Mouse (Mus musculus) cerebellum, adult 9-11 months (tissue): Measurements from ENCODE around the gene Calhm1.
"Not testable (repeated sequence)": the region's sequence is repeated elsewhere in the genome, so short reads cannot be mapped to it uniquely, and the experiment has no call there.

Experiments used
- DNase-seq: peaks from one replicate; pipeline ENCODE4 v3.0.0; 2022

The Calhm1 gene

DNA sequence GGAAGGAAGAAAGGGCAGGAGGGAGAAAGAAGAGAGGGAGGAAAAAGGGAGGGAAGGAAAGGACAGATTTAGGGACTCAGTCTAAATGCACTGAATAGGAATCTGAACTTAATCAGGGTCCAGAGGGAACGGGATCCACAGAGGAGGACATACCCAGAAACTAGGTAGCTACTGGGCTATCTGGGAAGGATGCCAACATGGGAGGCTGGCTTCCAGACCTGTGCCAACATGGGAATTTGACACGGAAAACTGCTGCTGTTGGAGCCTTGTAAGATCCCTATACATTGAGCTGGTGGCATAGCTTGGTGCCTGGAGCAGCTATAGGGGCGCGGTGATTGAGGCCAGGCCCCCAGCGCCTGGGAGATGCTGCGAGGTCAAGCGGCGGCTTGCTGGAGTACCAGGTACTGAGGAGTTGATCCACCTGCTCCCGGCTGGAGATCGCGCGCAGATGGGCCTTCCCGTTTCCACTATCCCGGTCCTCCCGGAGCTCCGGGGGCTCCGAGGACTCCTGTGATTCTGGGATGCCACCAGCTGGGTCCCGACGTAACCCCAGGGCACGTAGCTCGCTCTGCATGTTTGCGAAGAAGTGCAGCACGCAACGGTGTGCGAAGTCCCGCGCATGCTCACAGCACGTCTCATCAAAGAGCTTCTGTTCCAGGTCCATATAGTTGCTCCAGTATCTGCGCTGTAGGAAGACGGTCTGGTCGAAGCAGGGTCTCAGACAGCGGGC, 7.4 kb upstream of the Calhm1 start:
- DNase-seq: peak; percentile 57

DNA sequence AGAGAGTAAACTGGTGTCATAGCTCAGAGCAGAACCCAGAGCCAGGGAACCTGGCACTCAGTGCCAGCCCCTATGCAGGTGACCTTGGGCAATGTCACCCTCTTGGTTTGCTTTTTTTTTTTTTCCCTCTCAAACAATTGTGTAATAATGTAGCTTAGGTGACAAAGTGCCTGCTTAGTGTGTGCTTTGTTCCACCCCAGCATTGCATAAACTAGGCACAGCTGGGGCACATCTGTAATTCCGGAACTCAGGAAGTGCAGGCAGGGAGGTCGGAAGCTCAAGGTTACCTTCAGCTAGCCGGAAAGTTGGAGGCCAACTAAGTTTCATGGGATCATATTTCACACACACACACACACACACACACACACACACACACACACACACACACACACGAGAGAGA, 5.8 kb upstream of the Calhm1 start:
- DNase-seq: no peak

DNA sequence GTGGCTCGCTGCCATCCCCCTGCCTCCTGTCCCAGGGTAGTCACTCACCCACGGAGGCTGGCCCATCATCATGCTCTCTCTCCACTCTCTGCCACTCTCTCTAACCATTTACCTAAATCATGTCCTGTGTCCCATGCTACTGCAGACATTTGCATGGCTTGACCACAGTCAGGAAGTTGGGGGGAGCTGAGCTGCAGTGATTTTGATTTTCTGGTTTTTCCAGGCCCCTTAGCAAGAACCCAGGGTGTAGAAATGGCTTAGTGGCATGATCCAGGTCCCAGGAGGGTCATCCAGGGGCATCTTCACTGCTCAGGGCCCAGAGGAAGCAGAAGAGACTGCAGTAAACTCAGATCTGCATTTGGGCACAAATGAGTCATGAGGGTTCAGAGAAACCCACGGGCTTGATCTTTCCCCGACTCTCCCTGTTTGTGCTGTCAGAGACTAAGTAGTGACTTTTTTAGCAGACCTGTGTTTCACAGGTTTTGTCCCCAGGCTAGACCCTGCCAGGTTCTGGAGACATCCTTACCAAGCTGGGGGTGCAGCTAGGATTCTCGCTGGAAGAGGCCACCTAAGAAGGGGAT, 4.3 kb upstream of the Calhm1 start:
- DNase-seq: no peak

DNA sequence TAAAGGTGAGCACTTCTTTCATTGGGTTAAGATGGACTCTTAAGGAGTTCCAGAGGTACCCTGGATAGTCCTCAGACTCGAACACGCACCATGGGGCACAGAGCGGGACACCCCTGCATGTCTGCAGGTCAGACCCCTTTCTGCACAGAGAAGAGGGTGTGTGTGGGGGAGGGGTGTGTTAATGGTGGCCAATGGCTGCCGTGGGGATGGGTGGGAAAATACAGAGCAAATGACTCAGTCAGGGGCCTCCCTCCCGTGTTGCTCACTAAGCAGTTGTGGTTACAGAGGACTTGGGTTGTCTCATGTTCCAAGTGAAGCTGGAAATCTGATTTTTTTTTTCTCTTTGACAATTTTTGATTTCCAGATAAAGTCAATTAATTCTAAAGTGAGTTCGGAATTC, 1.6 kb downstream of the Calhm1 start:
- no peak for DNase-seq

DNA sequence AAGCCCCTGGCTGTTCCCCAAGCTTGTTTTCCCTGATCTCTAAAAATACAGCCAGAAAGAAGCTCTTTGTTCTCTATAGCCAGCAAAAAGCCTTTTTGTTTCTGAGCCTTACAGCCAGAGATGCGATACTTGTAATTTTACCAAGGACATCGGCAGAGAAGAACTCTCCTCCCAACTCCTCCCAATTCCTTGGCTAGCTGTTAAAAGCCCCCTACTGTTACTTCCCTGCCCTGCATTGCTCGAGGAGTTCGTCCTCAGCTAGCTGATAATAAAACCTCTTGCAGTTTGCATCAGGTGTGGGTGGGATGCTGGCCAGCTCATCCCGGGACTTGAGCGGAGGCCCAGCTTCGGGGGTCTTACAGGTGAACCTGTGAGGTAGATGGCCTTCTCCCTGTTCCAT, 4.4 kb downstream of the Calhm1 start:
- DNase-seq: not testable (repeated sequence)

DNA sequence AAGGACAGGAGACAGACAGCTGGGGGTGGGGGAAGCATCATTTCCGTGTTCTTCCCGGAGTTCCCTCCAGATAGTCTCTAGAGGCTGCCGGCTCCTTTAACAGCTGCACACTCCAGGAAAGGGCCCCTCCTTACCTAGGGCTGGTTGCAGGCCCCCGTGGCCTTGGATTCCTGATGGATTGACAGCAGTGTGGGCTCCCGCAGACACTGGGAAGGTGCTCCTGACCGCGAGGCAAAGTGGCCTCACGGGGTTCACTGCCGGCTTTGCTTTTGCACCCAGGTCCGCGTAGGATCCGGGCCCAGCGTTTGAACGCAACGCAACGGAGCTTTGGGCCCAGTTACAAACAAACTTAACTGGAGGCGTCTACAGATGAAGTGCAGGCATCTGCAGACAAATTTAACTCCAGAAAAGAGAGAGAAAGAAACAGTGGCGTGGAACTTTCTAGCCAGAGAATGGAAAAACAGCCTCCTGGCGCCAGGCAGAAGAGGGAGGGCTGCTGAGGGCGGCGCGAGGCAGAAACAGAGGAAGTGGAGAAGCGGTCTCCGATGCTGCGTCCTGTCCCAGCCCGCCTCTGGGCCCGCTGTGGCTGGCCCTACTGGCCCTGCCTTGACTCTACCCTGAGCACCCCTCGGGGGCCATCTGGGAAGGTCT, 6.2 kb downstream of the Calhm1 start, which contains the start of gene Calhm2:
TSS of gene Calhm2 (minus strand) at position 524 of the 651 bp plus-strand sequence.
- DNase-seq: no peak

DNA sequence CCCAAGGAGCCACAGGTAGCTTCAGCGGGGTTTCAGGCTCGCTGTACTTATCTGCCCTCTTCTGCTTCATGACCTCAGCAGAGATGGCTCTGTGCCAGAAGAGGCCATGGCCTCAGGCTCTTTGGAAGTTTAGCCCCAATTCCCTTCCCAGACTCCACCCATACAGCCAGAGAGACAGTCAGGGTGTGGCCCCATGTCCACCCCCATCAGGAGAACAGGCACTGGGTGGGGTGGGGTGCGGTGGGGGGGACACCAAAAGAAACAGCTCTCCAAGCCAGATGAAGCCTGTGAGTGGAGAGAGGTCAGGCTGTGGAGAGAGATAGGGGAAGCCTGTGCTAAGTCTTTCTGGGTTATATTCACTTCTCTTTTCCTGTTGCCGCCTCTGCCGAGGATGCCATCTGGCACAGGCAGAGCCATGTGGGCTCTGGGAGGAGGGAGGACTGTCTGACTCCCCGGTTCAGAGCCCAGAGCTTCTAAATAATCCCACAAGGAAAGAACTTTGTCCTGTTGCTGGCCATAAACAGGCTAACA, 6.9 kb downstream of the Calhm1 start:
- peak; percentile 27 for DNase-seq

DNA sequence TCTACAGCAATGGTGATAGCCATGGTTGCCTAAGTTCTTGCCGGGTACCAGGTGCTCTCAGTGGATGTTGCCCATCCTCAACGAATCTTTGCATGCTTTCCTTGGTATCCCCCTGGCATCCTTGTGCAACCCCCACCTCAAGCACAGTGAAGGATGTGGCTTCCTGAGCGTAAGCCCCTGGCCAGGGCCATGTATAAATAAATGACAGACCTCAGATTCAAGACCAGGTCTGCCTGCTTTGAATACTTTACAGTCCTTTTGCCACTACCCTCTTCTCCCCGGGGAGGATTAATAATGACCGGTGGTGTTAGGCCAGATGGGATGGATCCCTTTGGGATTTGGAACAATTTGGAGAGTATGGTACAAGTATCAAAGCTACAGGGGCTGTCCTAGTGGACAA, 7.9 kb downstream of the Calhm1 start:
- no peak for DNase-seq

DNA sequence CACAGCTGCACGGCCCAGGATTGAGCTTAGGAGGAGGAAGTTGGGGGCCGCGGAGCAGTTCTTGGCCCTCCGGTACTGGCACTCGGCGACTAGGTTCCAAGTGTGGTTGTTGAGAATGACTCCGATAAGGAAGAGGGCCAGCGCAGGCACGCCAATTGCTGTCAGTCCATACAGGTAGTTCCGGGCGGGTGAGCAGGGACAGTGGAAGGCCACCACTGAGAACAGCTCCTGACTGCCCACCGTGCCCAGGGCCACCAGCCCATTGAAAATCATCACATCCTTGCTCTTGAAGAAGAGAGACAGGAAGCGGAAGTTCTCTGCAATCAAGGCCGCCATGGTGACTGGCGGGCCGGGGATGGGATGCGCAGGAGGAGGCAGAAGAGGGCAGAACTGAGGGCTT, 8.5 kb downstream of the Calhm1 start:
- no peak for DNase-seq

DNA sequence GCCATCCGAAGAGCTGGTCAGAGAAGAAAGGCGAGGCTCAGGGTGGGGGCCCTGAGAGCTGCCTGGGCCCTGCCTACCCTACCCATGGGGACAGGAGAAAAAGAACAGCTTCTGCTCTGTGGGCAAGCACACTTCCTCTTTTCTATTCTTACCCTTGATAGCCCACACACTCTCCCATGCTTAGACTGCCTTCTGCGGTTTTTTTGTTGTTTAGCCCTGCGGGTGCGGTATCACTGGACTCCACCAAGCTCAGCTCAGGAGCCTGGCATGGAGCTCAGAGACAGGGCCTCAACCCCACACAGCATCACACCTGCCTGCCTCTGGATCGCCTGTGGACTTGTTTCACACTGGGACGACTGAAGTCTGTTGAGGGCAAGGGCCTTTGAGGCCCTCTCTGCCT, 10.9 kb downstream of the Calhm1 start:
- DNase-seq: no peak

DNA sequence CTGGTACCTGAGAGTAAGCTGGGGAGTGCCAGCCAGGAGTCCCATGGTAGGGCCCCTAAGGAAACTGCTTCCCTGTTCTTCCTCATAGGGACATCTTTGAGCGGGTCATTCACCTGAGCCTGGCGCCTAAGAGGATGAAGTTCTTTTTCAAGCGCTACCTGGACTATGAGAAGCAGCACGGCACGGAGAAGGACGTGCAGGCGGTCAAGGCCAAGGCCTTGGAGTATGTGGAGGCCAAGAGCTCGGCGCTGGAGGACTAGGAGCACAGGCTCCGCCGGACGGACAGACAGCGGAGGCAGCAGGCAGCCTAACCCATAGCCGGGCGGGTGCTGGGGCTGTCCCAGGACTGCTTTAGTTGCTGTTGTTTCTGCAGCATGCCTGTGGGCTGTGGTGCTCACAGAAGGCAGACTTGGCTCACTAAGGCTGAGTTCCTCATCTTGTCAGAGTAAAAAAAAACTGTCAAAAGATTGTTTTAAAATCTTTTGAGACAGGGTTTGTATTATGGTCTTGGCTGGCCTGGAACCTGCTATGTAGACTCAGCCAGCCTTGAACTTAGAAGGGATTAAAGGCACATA, 13.4 kb downstream of the Calhm1 start:
- no peak for DNase-seq

DNA sequence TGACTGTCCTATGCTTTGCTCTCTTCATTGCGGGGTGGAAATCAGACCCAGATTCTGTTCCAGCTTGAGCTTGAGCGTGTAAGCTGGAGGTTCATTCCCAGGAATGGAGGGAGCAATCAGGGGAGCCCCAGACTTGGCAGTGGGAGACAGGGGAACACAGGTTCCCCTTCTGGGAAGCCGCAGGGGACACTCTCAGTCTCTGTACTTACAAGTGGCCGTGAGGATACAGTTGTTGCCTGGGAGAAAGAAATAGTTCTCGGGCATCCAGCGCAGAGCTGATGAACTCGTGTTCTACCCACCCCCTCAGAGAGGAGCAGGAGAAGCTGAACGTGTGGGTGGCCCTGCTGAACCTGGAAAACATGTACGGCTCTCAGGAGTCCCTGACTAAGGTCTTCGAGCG, 15.2 kb downstream of the Calhm1 start:
- no peak for DNase-seq

DNA sequence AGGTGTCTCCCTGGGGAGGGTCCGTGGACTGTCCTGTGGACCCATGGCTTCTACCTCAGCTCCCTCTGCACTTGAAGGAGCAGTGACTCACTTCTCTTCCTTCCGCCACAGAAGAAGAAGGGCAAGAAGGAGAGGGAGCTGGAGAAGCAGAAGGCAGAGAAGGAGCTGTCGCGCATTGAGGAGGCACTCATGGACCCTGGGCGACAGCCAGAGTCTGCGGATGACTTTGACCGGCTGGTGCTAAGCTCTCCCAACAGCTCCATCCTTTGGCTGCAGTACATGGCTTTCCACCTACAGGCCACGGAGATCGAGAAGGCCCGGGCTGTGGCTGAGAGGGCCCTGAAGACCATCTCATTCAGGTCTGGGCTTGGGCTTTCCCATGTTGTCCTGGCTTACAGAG, 15.9 kb downstream of the Calhm1 start:
- DNase-seq: no peak

DNA sequence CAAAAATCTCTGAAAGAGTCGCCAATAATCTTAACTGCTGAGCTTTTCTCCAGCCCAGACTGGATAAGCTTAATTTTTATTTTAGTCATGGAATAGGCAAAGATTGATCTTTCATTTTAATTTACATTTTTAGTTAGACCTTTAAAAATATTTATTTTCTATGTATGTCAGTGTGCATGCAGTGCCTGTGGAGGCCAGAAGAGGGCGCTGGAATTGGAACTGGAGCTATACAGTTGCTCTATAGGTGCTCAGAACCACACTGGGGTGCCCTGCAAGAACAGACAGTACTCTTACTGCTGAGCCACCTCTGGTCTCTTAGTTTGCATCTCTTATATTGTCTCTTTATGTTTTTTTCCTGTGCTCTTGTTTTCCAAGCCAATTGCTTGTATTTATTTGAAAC, 21.3 kb downstream of the Calhm1 start:
- no peak for DNase-seq

DNA sequence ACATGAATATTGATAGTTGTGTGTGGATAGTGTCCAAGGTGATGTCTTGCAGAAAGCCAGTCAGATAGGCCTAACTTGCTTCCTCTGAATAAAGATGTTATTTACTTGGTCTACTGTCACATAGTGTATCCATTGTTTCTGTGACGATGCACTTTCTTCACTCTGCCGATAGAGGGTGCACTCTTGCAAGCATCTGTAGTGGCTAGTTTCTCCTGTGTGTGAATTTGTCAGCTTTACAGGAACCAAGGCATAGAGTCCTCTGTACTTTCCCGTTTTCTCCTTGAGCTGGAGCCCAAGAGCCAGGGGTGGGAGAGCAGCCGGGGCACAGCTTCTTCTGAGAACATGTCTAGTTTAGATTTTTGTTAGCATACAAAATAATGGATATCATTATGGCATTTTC, 23.0 kb downstream of the Calhm1 start:
- no peak for DNase-seq

DNA sequence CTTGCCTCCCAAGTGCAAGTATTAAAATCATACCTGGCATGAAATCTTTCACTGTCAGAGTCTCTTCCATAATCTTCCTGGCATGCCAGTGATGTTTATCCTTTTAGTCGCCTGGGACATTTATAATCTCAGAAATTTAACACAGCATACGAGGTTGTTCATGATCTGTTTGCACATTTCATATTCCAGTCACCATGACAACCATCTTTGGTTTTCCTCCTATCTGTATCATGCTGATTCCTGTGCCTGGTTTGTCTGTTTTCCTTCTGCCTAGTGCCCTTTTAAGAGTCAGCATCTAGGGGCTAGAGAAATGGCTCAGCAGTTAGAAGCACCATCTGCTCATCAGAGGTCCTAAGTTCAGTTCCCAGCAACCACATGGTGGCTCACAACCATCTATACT, 25.4 kb downstream of the Calhm1 start:
- no peak for DNase-seq

DNA sequence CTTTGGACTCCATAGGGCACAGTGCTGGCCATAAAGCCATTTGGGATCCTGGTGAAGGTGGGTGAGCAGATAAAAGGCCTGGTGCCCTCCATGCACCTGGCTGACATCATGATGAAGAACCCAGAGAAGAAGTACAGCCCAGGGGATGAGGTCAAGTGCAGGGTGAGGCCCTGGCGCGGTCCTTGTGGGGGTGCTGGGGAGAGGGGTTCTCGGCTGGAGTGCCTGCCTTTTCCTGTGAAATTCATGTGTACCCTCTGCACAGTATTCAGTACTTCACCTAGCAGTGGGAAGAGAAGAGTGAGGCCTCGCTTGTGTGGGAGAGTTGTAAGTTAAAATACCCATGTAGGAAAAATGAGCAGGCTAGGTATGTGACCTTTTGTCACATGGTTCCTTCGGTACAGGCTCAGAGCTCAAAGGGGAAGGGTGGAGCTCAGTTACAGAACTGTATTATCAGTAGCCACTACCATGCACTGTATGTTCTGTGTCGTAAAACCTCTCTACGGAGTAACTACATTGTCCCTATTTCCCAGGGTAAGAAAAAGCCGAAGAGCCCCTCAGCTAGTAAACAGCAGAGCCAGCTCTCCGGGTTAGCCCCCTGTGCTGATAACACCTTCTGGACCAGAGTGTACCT, 39.3 kb downstream of the Calhm1 start:
- no peak for DNase-seq

DNA sequence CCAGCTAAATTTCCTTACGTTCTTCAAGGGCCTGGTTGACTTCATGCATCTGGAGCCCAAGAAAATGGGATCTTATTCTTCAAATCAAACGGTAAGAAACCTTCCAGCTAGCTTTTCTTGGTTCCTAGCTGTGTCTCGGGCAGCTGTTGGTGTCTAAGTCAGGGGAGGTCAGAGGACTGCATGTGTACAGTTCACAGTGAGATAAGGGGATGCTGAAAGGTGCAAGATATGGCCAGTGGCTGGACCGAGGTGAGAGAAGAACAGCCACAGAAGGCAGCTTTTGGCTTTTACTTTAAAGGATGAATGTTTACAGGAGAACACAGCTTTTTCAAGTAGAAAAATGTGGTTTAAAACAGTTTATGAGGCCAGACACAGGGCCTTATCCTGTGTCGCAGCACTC, 43.0 kb downstream of the Calhm1 start:
- DNase-seq: no peak
